Mouse (Mus musculus): ENCODE measurements around the gene Rela. TPM values are rescaled to one million over a fixed set of nuclear protein-coding genes. Genes with fewer than 3 reads are reported as not detected.

The Rela gene
- polyA plus RNA-seq, 1 experiment = 59.9 TPM

DNA sequence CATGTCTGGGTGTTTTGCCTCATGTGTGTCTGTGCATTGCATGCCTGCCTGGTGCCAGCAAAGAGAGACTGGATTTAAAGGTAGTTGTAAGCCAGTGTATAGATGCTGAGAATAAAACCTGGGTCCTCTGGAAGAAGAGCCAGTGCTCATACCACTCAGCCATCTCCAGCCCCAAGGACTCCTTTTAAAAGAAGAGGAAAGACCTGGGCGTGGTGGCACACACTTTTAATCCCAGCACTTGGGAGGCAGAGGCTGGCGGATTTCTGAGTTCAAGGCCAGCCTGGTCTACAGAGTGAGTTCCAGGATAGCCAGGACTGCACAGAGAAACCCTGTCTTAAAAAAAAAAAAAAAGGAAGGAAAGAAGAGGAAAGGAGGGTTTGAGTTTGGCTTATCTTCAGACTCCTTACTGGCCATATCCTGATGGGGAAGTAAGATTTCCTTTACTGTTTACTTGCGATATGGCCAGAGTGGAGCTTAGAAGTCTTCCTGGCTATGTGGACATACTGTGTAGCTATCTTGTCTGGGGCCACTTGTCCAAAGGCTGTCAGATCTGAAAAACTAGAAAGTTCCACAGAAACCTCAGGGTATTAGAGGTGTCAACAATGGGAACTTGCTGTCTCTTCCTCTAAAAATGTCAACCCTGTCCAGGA lies 24.4 kb upstream of the Rela start:
- peaks cover 6% of the 10 kb centered on the region; the same call in 1 of the 2 replicates for H3K4me1 ChIP-seq (ENCODE audit: control insufficient read depth, insufficient read depth, low read length)
- 81% methylated on average over 3 of the region's 3 CpGs for WGBS
- TF ChIP-seq CTCF (conservative IDR thresholded peaks at IDR 0.05; ENCODE audit: insufficient read depth, insufficient read length, low read depth, low read length) (no peak), POLR2A (IDR thresholded peaks at IDR 0.05; ENCODE audit: low read depth, low read length) (no peak)
- no peaks in the 10 kb centered on the region for H3K27me3 ChIP-seq (replicated peaks; ENCODE audit: control insufficient read depth, insufficient read depth, low read length)
- no peak for DNase-seq
- no peak overlapping the region for H3K4me3 ChIP-seq (ENCODE audit: insufficient read depth, low read depth, low read length)
- no peaks in the 10 kb centered on the region for H3K36me3 ChIP-seq (ENCODE audit: control insufficient read depth, insufficient read depth, low read length)
- H3K27ac ChIP-seq (ENCODE audit: insufficient read depth, low read depth, low read length) = no peak overlapping the region

GRCm38 (mm10) chr19:5614953-5615352 lies 22.3 kb upstream of the Rela start:
- Histone ChIP-seq H3K27ac (ENCODE audit: insufficient read depth, low read depth, low read length) (no peak overlapping the region), H3K4me1 (ENCODE audit: control insufficient read depth, insufficient read depth, low read length) (peaks cover 4% of the 10 kb centered on the region; the same call in 1 of the 2 replicates), H3K36me3 (ENCODE audit: control insufficient read depth, insufficient read depth, low read length) (no peaks in the 10 kb centered on the region), H3K27me3 (replicated peaks; ENCODE audit: control insufficient read depth, insufficient read depth, low read length) (no peaks in the 10 kb centered on the region), H3K4me3 (ENCODE audit: insufficient read depth, low read depth, low read length) (no peak overlapping the region)
- TF ChIP-seq POLR2A (IDR thresholded peaks at IDR 0.05; ENCODE audit: low read depth, low read length) = no peak
- TF ChIP-seq CTCF (conservative IDR thresholded peaks at IDR 0.05; ENCODE audit: insufficient read depth, insufficient read length, low read depth, low read length) = no peak
- 67% methylated on average over 2 of the region's 2 CpGs for WGBS
- DNase-seq = no peak

DNA sequence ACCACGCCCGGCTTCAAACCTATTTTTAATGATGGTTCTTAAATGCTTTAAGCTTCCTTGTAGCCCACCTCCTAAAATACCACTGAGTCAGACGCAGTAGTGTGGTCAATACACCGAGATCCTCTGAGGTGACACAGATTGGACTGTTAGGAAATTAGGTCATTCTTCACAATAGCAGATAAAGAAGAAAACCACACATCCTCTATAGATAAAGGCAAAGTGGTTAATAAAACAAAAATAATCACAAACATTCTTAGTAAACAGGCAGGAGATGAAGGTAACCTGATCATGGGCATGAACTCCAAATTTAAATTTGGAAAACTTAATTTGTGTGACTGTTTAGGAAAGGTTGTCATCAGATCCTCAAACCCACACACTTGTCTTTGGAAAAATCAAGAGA lies 17.3 kb upstream of the Rela start:
- DNase-seq = no peak
- Histone ChIP-seq H3K4me3 (ENCODE audit: insufficient read depth, low read depth, low read length) (no peak overlapping the region), H3K27me3 (replicated peaks; ENCODE audit: control insufficient read depth, insufficient read depth, low read length) (no peaks in the 10 kb centered on the region), H3K36me3 (ENCODE audit: control insufficient read depth, insufficient read depth, low read length) (no peaks in the 10 kb centered on the region), H3K4me1 (ENCODE audit: control insufficient read depth, insufficient read depth, low read length) (no peaks in the 10 kb centered on the region), H3K27ac (ENCODE audit: insufficient read depth, low read depth, low read length) (no peak overlapping the region)
- no peak for TF ChIP-seq CTCF (conservative IDR thresholded peaks at IDR 0.05; ENCODE audit: insufficient read depth, insufficient read length, low read depth, low read length)
- TF ChIP-seq POLR2A (IDR thresholded peaks at IDR 0.05; ENCODE audit: low read depth, low read length) = no peak
- WGBS = 81% methylated on average over 4 of the region's 4 CpGs

GRCm38 (mm10) chr19:5621884-5622283 lies 15.4 kb upstream of the Rela start:
- TF ChIP-seq POLR2A (IDR thresholded peaks at IDR 0.05; ENCODE audit: low read depth, low read length) (no peak), CTCF (conservative IDR thresholded peaks at IDR 0.05; ENCODE audit: insufficient read depth, insufficient read length, low read depth, low read length) (no peak)
- Histone ChIP-seq H3K36me3 (ENCODE audit: control insufficient read depth, insufficient read depth, low read length) (no peaks in the 10 kb centered on the region), H3K4me3 (ENCODE audit: insufficient read depth, low read depth, low read length) (no peak overlapping the region), H3K27ac (ENCODE audit: insufficient read depth, low read depth, low read length) (no peak overlapping the region), H3K4me1 (ENCODE audit: control insufficient read depth, insufficient read depth, low read length) (no peaks in the 10 kb centered on the region), H3K27me3 (replicated peaks; ENCODE audit: control insufficient read depth, insufficient read depth, low read length) (no peaks in the 10 kb centered on the region)
- no peak for DNase-seq
- 66% methylated on average over 5 of the region's 5 CpGs for WGBS

- 90% methylated on average over 8 of the region's 8 CpGs for WGBS
- no peaks in the 10 kb centered on the region for H3K4me1 ChIP-seq (ENCODE audit: control insufficient read depth, insufficient read depth, low read length)
- no peak overlapping the region for H3K4me3 ChIP-seq (ENCODE audit: insufficient read depth, low read depth, low read length)
- H3K36me3 ChIP-seq (ENCODE audit: control insufficient read depth, insufficient read depth, low read length) = no peaks in the 10 kb centered on the region
- TF ChIP-seq POLR2A (IDR thresholded peaks at IDR 0.05; ENCODE audit: low read depth, low read length) = no peak
- TF ChIP-seq CTCF (conservative IDR thresholded peaks at IDR 0.05; ENCODE audit: insufficient read depth, insufficient read length, low read depth, low read length) = no peak
- no peaks in the 10 kb centered on the region for H3K27me3 ChIP-seq (replicated peaks; ENCODE audit: control insufficient read depth, insufficient read depth, low read length)
- DNase-seq = no peak
- no peak overlapping the region for H3K27ac ChIP-seq (ENCODE audit: insufficient read depth, low read depth, low read length)
Measured at GRCm38 (mm10) chr19:5625311-5625710, 12.0 kb upstream of the Rela start.

GRCm38 (mm10) chr19:5629907-5630306 lies 7.4 kb upstream of the Rela start:
- no peak overlapping the region for H3K4me3 ChIP-seq (ENCODE audit: insufficient read depth, low read depth, low read length)
- TF ChIP-seq CTCF (conservative IDR thresholded peaks at IDR 0.05; ENCODE audit: insufficient read depth, insufficient read length, low read depth, low read length) = no peak
- TF ChIP-seq POLR2A (IDR thresholded peaks at IDR 0.05; ENCODE audit: low read depth, low read length) = no peak
- H3K4me1 ChIP-seq (ENCODE audit: control insufficient read depth, insufficient read depth, low read length) = no peaks in the 10 kb centered on the region
- H3K36me3 ChIP-seq (ENCODE audit: control insufficient read depth, insufficient read depth, low read length) = no peaks in the 10 kb centered on the region
- DNase-seq = no peak
- no peak overlapping the region for H3K27ac ChIP-seq (ENCODE audit: insufficient read depth, low read depth, low read length)
- H3K27me3 ChIP-seq (replicated peaks; ENCODE audit: control insufficient read depth, insufficient read depth, low read length) = no peaks in the 10 kb centered on the region

GRCm38 (mm10) chr19:5632120-5632519 lies 5.2 kb upstream of the Rela start:
- peaks cover 8% of the 10 kb centered on the region; the same call in 1 of the 2 replicates for H3K4me1 ChIP-seq (ENCODE audit: control insufficient read depth, insufficient read depth, low read length)
- DNase-seq = no peak
- H3K27ac ChIP-seq (ENCODE audit: insufficient read depth, low read depth, low read length) = no peak overlapping the region
- WGBS = 89% methylated on average over 9 of the region's 9 CpGs
- H3K4me3 ChIP-seq (ENCODE audit: insufficient read depth, low read depth, low read length) = no peak overlapping the region
- TF ChIP-seq CTCF (conservative IDR thresholded peaks at IDR 0.05; ENCODE audit: insufficient read depth, insufficient read length, low read depth, low read length) (no peak), POLR2A (IDR thresholded peaks at IDR 0.05; ENCODE audit: low read depth, low read length) (no peak)
- H3K27me3 ChIP-seq (replicated peaks; ENCODE audit: control insufficient read depth, insufficient read depth, low read length) = no peaks in the 10 kb centered on the region
- no peaks in the 10 kb centered on the region for H3K36me3 ChIP-seq (ENCODE audit: control insufficient read depth, insufficient read depth, low read length)
